Mouse (Mus musculus) hindlimb bud, embryonic 11.5 days (tissue): Measurements from ENCODE around the gene Prpf18.

ENCODE experiments used
- DNase-seq: peaks from one replicate; pipeline ENCODE4 v3.0.0-alpha.2; 2012; ENCODE audit warnings: low read depth, low spot score; ENCODE audit errors: extremely low spot score

The Prpf18 gene

DNA sequence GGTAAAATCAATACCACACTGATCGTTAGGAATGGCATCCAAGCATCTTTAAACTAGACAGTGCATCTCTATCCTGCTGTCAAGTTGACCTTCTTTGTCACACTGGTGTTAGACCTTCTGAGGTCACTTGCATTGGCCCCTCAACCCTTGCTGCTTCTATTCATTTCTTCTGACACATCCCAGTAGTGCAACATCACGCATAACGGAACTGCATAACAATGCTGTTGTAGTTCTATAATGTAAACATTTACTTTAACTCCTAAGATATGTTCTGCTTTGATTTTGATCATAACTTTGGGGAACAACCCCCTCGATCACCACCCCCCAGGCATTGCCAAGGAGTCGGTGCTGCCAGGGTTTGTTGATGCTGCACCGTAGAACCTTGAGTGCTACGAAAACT is 75.9 kb downstream of the Prpf18 start:
- DNase-seq = no peak

GRCm38 (mm10) chr2:4575163-4575562 is 76.8 kb downstream of the Prpf18 start:
- DNase-seq = no peak

- no peak for DNase-seq
These were observed 77.7 kb downstream of the Prpf18 start for GRCm38 (mm10) chr2:4574251-4574650.

- no peak for DNase-seq
These were observed 78.5 kb downstream of the Prpf18 start for GRCm38 (mm10) chr2:4573386-4573785.

GRCm38 (mm10) chr2:4572498-4573263 is 79.2 kb downstream of the Prpf18 start:
- no peak for DNase-seq
